Mouse (Mus musculus) cerebral cortex, adult 2 months (tissue): ENCODE results near the gene Pycr1.

ENCODE experiments used
- WGBS: fragments of 180-500 bp; shearing (Covaris S2); methylation state at CpG from one replicate; pipeline ENCODE4 v1.1.7; 2018; 5-methylcytosine and 5-hydroxymethylcytosine counted together

Gene Pycr1

DNA sequence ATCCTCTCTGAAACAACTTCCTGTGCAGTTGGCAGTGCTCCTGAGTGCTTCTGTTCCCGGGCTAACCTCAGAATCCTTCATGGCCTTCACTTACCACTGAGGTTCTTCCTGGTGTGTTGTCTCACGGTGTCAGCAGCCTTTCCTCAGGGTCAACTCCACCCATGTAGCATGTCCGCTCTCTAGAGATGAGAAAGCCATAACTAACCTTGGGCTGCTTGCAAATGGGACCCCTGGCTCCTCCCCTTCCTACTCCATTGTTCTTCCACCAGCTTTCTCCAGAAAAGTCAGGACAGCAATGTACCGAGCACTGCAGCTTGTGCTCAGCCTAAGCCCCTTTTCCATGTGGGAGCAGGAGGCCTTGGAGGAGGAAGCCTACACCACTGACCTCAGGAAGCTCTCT, 36.8 kb downstream of the Pycr1 start:
- 72% methylated on average over 4 of the region's 4 CpGs for WGBS

DNA sequence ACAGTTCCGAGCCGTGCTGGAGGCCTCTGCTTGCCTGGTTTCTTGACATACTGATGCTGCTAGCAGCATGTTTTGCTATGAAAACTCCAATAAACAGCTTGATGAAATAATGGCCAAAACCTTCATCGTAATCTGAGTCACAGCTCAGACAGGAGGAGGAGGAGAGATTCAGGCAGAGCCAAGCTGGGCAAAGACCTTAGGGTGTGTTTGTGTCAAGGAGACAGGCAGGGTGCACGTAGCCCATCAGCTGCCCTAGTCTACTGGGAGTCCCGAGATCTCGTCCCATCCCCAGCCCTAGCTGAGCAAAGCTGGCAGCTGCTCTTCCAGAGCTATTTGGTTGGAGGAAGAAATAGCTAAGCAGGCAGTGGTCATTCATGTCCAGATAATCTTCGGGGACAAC, 37.9 kb downstream of the Pycr1 start:
- 73% methylated on average over 7 of the region's 7 CpGs for WGBS

DNA sequence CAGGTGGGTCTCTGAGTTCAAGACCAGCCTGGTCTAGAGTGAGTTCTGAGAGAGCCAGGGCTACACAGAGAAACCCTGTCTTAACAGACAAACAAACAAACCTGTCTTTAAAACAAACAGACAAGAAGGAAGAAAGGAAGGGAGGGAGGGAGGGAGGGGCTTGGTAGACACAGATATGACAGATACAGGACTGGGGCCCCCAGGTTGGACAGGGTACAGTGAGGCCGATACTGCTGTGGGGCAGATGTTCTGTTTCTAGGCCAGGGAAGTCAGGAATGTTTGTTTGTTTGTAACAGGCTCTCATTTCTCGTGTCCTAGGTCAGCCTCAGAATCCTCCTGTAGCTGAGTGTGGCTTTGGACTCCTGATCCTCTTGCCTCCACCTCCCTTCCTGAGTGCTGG, 40.0 kb downstream of the Pycr1 start:
- WGBS, result 79% methylated on average over 2 of the region's 2 CpGs

DNA sequence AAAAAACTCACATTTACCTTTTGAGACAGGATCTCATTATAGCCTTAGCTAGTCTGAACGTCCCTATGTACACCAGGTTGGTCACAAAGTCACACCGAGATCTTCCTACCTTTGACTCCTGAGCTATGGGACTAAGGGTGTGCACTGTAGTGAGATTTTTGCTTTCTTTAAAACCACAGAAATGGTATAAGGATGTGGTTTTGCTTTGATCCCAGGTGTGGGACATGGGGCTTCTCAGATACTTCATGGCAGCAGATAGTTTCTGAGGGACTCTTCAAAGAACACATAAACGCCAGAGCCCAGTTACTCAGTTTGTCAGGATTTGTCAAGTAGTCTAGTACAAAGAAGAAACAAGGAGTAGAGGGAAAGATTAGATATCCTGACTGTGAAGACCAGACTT, 42.9 kb downstream of the Pycr1 start:
- 93% methylated on average over 3 of the region's 3 CpGs for WGBS

DNA sequence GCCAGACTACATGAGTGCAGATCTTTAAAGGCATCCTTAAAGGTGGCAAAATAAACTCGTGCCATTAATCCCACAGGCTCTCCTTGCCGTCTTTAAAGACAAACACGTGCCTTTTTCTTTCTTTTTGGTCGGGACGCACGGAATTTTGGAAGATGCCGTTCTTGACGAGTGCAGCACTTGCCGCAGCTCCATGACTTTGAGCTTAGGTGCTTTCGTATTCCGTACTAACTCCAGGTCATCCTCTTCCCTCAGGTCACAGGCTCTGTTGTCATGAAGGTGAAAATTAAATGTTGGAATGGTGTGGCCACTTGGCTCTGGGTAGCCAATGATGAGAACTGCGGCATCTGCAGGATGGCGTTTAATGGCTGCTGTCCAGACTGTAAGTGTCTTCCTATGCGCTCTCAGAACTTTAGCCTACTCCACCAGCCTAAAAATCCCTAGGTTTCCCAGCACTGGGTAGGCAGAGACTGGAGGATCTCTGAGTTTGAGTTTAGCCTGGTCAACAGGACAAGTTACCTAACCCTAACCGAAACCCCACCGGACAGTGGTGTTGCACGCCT, 44.5 kb downstream of the Pycr1 start:
- WGBS, result 36% methylated on average over 17 of the region's 17 CpGs

DNA sequence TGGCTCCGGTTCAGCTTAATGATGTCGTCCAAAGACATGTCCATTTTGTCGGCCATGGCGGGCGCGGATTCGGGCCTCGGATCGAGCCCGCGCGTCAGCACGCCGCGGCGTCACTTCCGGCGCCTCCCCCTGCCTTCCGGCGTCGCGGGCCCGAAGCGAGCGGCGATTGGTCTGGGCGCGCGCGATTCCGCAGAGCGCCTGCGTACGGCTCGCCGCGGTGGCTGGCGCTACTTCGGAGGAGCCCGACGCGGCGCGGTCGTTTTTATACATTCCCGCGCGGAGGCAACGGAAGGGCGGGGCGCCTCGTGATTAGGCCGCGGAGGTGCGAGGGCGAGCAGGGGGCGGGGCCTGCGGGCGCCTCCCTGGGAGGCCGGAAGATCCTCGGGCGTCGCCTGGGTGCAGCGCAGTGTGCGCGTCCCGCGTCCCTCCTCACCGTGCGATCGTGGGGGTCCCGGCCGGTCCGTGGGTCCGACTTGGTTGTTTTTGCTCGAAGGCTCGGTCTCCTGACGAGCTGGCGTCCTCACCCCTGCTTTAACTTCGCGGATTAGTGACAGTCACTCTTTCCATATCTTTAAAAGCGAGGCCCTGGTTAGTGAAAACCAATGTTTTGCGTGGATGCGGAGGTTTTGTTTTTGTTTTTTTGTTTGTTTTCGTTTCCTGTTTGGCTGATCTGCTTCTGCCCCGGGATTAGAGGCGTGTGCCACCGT, 45.1 kb downstream of the Pycr1 start, which contains the start of the genes Alyref and Anapc11:
TSS of gene Alyref (minus strand) at position 83 of the 707 bp plus-strand sequence.
TSS of gene Anapc11 (plus strand) at position 139 of the 707 bp plus-strand sequence.
- under 1% methylated on average over 88 of the region's 88 CpGs for WGBS

DNA sequence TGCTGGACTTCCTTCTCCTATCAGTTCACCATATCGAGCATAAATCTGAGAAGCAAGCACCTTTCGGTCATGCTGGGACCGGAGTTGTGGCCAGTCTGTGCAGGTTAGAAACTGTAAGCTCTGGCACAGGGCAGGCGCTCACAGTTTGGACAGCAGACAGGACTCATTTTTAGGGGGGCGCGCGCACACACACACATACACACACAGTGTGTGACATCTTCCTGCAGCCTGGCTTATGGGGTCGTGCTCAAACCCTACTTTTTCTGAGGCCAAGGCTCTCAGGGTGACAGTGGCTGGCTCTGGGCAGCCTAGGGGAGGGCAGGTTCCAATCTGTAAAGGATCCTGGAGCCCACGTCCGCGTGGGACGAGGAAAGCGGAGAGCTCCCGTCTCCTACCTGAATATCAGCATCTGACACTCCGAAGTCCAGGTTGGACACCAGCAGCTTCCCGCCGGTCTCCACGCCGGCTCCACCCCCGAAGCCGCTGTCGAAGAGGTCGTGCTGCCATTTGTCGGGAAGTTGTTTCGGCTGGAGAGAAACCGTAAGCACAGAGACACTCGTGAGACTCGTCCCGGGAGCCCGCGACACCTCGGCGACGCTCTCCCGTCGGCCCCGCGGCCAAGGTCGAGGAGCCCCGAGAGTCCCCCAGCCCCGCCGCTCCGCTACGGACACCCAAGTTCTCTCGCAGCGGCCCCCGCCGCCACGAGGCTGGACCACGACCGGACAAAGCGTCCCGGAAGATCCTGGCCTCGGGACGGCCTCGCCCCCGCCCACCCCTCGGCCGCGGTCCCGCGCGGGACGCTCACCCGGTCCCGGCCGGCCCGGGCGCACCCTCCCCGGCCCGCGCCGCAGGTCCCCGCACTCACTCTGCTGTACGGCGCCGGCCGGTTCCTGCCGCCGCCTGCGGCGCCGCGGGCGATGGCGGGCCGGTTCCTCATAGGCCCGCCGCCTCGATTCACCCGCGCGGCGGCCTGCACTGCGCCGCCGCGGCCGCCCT, 46.0 kb downstream of the Pycr1 start:
- WGBS, result 4% methylated on average over 97 of the region's 99 CpGs

DNA sequence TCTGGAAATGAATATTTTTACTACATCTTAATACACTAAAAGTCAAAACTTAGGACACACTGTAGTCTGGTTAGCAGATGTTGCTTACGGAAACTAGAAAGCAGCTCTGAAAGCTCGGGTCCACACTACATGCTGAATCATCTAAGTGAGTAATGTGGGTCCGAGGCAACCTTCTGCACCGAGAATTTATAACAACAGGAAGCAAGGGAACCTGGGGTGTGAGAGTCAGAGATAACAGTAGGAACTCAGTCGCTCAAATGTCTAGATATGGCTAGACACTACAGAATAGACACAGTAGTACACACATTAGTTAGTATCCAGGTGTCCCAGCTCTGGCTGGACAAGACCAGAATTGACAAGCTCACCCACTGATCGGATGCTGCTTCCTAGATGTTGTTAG, 55.0 kb downstream of the Pycr1 start:
- WGBS, result 84% methylated on average over 6 of the region's 6 CpGs
